Mouse (Mus musculus) embryo, embryonic 10.5 days (tissue): ENCODE measurements around the gene Stox2.

Source experiments
- DNase-seq: peaks from one replicate; pipeline ENCODE4 v3.0.0-alpha.2; 2015; ENCODE audit warnings: low spot score

Stox2 gene

DNA sequence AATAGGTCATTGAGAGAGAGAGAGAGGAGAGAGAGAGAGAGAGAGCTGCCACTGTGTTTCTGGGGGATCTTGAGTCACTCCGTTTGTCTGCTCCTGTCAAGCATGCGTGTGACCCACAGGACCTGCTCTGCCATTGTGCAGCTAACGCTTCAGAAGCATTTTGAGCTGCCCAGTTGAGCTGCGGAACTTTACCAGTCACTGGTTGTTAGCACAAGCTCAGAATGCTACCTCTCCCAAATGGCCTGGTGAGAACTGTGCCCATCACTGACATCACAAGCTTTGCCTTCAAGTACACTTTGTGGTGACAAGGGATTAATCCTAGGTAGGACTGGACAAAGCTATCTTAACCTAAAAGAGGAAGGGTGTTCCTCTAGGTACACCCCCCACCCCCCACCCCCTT lies 263.9 kb downstream of the Stox2 start:
- no peak for DNase-seq

DNA sequence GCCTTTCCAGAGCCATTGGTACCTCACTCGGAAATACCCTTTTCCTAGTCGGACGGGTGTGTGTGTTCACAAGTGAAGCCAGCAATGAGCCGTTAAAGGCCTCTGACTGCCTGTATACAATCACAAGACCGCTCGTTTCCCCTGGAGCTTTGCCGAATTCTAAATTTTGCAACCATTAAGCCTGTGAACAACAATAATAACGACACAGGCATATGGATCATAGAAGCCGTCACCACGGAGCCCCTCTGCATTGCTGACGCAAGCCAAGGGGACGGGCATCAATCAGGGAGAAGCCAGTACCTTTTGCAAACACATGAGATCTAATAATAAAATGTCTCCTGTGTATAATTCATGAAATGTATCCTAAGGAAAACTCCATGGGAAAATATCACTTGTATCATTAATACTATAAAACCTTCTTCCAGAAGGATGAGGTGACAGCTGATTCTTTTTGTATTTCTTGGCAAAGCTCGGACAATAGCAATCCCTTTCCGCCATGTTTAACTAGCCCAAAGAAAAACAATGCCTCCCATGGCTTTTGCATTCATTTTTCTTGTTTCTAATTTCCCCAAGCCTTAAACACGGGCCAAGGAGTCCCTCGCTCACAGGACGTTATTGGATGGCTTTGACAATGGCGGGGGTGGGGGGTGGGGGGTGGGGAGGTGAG lies 265.0 kb downstream of the Stox2 start:
- no peak for DNase-seq

DNA sequence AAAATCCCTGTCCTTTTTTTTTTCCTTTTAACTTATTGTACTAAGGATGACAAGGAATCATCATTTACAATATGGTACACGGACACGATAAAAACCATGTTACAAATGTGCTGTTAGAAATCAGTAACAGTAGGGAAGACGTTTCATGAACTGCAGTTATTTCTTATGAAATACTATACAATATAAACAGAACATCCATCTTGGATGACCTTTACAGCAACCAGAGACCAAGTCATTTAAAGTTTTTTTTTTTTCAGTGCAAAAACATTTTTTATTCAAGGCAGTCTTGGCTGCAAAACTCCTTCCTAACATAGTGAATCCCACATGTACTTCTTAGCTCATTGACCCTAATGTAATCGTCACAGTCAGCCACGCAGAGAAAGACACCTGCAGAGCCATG lies 266.0 kb downstream of the Stox2 start:
- DNase-seq: no peak

DNA sequence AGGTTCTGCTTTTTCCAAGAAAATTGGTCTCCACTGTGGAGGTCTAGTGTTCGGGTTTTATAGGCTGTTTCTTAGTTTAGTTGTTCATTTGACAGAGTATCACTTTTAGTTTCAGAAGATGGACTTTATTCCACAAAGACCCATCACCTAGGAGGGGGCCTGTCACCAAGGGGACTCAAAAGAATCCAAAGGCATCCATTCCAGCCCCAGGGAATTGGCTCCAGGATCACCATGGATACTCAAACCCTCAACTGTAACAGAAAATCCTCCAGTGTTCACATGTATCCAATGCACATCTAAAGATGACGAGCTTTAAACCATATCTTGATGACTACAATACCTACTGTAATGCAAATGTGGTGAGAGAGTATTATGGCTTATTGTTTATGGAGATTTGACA lies 267.4 kb downstream of the Stox2 start:
- DNase-seq: peak; percentile 28

DNA sequence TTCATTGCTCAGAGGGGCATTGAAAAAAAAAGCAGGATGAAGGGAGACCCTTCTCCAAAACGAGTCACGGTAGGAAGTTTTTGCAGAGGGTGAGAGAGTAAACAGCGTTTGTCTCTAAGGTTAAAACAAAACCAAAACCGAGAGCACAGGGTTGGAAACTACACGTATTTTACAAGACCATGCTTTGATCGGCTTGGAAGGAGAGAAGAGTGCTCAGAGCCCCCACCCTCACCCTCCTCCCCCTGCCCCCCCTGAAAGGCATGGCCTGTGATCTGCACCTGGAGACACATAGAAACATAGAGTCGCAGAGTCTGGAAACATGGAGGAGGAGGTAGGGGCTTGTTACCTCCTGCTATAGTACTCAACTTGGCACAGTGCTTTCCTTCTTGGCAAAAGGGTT lies 272.3 kb downstream of the Stox2 start:
- DNase-seq: no peak

DNA sequence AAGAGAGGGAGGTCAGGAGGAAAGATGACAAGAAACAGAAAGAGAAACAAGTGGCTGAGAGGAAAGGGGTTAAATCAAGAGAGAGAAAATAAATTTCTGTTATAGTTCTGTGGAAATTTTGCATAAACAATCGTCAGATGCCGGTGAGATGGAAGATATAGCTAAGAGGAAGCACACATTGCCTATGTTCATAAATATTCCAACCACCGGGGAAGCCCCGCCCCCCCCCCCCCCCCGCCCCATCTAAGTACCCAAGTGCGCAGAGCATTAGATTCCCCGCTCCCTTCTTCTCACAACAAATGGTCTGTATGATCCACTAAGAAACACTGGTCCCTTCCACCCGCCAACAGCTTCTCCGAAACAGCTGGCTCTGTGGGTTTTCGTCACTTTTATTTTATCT lies 273.3 kb downstream of the Stox2 start:
- no peak for DNase-seq

DNA sequence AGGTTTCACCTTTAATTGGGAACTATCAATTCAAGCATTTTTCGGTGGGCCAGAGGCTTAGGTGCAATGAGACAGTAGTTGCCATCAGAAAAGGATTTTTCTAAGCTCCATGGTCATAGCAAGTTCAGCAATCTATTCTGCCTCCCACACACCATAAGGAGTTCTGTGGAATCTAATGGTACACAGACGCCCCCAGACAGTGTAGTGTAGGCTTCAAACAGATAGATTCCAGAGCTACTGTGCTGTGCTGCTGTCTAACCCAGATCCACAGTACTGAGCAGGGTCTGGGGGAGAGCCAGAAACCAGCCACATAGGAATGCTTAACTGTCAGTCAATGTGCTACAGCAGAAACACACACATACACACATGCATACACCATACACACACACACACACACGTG lies 285.5 kb downstream of the Stox2 start:
- no peak for DNase-seq

DNA sequence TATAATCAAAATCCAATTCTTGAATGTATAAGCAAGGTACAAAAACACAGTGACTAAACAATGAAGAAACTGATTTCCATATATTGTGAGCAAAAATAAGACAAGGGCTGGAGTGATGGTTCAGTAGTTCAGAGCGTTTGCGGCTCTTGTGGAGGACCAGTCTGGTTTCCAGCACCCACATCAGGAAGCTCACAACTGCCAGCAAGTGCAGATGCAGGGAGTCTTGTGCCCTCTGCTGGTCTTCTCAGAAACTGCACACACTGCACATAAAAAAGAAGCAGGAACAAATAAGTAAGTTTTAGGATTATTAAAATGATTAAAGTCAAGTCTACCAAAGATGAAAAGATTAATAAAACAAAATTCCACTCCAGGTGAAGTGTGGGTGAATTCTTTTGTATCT lies 291.6 kb downstream of the Stox2 start:
- no peak for DNase-seq

DNA sequence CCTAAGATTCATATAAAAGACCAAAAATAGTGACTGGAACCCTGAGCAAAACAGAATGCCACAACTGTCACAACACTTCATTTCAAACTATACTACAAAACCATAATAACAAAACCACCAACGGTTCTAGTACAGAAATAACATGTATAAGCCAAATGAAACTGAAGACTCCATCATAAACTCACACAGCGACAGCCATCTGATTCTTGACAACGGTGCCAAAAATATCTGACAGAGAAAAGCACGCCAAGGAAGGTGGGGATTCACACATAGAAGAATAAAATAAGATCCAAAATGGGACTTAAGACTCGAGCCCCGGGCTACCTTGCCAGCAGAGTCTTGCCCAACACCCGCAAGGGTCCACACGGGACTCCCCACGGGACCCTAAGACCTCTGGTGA lies 300.9 kb downstream of the Stox2 start:
- no peak for DNase-seq

DNA sequence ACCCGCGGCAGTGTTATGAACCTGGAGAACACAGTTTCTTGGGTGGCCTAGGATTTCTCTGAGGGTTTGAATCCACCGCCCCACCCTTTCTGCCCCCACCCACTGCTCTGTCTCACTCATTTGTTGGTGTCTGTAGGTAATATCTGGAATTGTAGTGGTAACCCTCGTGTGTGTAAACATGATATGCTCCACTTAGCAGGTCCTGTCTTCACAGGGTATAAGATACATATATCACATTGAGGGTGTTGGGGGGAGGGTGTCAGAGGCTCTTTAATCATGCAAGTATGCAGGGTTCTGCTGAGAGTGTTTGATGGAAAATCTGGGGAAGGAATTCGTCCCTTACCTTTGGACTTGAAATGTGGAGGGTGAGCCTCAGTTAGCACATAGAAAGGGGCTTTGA lies 310.1 kb downstream of the Stox2 start:
- DNase-seq: peak; percentile 30

DNA sequence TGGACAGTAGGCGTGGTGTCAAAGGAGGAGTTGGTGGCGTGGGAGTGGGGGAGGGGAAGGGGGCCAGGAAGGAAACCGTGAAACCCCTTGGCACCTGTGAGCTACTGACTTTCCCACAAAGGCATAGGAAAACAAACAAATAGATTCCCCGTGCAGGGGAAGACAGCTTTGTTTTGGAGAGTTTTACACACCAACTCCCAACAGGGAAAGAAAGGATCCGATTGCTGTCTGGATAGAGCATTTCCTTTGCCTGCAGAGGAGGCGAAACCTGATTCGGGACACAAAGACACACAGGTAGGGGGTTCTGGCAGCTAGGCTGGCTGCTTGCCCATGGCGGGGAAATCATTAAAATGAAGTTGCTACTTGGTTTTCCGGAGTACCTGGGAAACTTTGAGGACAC lies 310.6 kb downstream of the Stox2 start:
- DNase-seq: peak; percentile 41

DNA sequence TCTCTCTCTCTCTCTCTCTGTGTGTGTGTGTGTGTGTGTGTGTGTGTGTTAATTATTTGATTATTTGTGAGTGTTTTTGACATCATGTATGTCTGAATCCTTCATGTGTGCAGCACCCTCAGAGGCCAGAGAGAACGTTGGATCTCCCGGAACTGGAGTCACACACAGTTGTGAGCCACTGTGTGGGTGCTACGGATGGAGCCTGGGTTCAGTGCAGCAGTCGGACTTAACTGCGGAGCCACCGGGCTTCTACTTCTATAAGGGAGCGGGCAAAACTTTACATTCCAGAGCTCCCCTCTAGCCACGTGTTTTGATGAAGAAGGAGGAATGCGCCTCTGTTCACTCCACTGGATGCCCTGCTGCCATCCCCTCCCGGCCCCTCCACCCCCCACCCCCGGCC lies 311.4 kb downstream of the Stox2 start:
- DNase-seq: peak; percentile 7

DNA sequence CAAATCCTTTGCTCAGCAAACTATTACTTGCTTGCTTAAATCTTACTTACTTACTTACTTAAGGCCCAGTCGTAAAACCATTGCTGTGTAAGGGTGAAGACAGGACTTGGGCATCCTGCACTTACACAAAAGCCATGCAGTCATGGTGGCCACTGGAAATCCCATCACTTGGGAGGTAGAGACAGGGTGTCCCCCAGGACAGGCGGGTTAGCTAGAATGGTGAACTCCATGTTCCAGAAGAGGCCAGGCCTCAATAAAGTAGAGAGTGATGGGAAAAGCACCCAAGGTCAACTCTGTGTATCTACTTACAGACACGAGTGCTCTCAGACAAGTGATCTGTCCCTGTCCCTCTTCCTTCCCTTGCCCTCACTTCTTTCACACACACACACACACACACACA lies 312.8 kb downstream of the Stox2 start:
- DNase-seq: no peak
